Mouse (Mus musculus) lung, embryonic 14.5 days (tissue): Measurements from ENCODE around the gene 1700067K01Rik. TPM values are rescaled to one million over a fixed set of nuclear protein-coding genes. Genes with fewer than 3 reads are reported as not detected.

Experiments used
- ATAC-seq: fragments of 200-750 bp; cut with Nextera tagmentation; 2 replicates; pipeline ENCODE4 v1.8.0; 2017; ENCODE audit warnings: mild to moderate bottlenecking, moderate TSS enrichment, moderate library complexity; ENCODE audit not compliant: insufficient read depth
- DNase-seq: peaks from one replicate; pipeline ENCODE4 v3.0.0-alpha.2; 2015
- H3K27ac ChIP-seq: fragments of 300-500 bp; sonication (generic); 2 replicates; pipeline ENCODE4 v1.5.1; 2014; ENCODE audit warnings: low read depth, mild to moderate bottlenecking, moderate library complexity
- H3K27me3 ChIP-seq: fragments of 300-500 bp; sonication (generic); 2 replicates; pipeline ENCODE4 v1.6.1; 2014; ENCODE audit warnings: low read length, control low read depth; ENCODE audit not compliant: insufficient read depth
- H3K36me3 ChIP-seq: fragments of 300-500 bp; sonication (generic); 2 replicates; pipeline ENCODE4 v1.6.1; 2014; ENCODE audit warnings: control low read depth; ENCODE audit not compliant: insufficient read depth
- H3K4me1 ChIP-seq: fragments of 300-500 bp; sonication (generic); 2 replicates; pipeline ENCODE4 v1.6.1; 2014; ENCODE audit warnings: antibody characterized with exemption, control low read depth; ENCODE audit not compliant: insufficient read depth
- H3K4me2 ChIP-seq: fragments of 300-500 bp; sonication (generic); 2 replicates; pipeline ENCODE4 v1.6.1; 2014; ENCODE audit warnings: mild to moderate bottlenecking
- H3K4me3 ChIP-seq: fragments of 300-500 bp; sonication (generic); 2 replicates; pipeline ENCODE4 v1.5.1; 2014; ENCODE audit warnings: low read depth, low read length
- H3K9ac ChIP-seq: fragments of 300-500 bp; sonication (generic); 2 replicates; pipeline ENCODE4 v1.6.1; 2014
- H3K9me3 ChIP-seq: fragments of 300-500 bp; sonication (generic); 2 replicates; pipeline ENCODE4 v1.6.1; 2016; ENCODE audit warnings: low read depth, low read length, control low read depth
- CTCF ChIP-seq: IDR thresholded peaks from 2 replicates; pipeline ENCODE4 v1.5.1; 2016; ENCODE audit warnings: antibody characterized with exemption, low read depth
- WGBS: fragments of 180-500 bp; shearing (Covaris S2); extraction: QIAGEN DNeasy Blood & Tissue Kit; methylation state at CpG from one replicate; pipeline ENCODE4 v1.1.7; 2014; 5-methylcytosine and 5-hydroxymethylcytosine counted together
- polyA plus RNA-seq: library from polyadenylated mRNA; unstranded; fragments of >200 nt; fragmentation: Nextera tagmentation; extraction: Ambion mirVana; gene quantifications from 2 replicates; pipeline ENCODE4 v1.2.1, GENCODE M21; 2014

1700067K01Rik gene
- polyA plus RNA-seq, result 1.4 and 1.5 TPM in 2 replicates

DNA sequence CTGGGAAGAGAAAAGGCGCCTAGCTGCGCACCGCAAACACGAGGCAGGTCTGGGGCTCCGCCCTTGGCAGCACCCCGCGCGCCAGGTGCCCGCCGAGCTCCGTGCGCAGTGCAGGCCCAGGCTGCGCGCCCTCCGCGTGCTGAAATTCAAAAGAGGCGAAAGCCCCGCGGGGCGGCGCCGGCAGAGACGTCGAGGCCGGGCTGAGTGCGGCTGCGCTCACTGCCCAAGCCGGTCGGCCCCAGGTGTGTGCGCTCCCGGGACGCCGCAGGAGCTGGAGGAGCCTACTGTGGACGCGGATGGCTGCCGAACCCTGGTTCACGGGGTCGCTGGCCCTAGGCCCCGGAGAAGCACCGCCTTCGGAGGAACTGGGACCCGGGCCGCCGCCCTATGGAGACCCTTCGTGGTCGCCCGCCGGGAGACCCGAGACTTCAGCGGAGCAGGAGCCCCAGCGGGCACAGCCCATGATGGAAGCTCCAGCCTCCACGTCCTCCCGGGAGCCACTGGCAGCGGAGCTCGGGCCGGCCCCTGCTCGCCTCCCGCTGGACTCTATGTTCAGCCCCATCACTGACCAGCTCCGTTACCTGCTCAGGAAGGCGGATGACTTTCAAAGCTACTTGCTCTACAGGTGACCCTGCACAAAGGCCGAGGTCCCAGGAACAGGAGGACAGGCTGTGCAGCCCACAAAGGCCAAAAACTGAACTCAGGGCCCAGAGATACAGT lies at the start of gene 1700067K01Rik:
Gene 1700067K01Rik (plus strand): TSS at position 222 of the 720 bp plus-strand sequence.
- DNase-seq (peak; percentile 35), ATAC-seq (no peak)
- H3K4me2 ChIP-seq, result peak within 1 kb of the TSS; percentile 35
- H3K4me3 ChIP-seq, result 0 out of 2 replicates have a peak within 1 kb of the TSS, but pooled peaks have one; percentile 17
- H3K9me3 ChIP-seq, result no peaks in the 10 kb centered on the region
- peaks cover 6% of the 10 kb centered on the region; the same call in 1 of the 2 replicates for H3K4me1 ChIP-seq
- H3K9ac ChIP-seq, result no peak within 1 kb of the TSS; the same call in 1 of the 2 replicates
- H3K27me3 ChIP-seq, result 0 out of 2 replicates have a peak, but pooled peaks cover 3% of the 10 kb centered on the region
- 36% methylated on average over 61 of the region's 61 CpGs for WGBS
- peaks cover 34% of the 10 kb centered on the region for H3K36me3 ChIP-seq
- H3K27ac ChIP-seq, result 0 out of 2 replicates have a peak within 1 kb of the TSS, but pooled peaks have one; percentile 24
- TF ChIP-seq CTCF, result no peak

DNA sequence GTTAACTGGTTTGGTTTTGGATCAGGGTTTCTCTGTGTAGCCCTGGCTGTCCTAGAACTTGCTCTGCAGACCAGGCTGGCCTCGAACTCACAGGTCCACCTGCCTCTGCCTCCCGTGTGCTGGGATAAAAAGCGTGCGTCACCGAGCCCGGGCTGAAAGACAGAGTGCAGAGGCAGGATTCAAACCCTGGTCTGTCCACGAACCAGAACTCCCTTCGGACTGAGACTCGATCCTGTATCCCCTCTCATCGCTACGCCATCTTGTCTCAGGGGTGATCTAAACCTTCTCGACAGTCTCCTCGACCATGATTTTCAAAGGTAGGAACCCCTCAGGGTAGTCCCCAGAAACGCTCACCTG lies 46.6 kb upstream of the 1700067K01Rik start:
- H3K36me3 ChIP-seq, result no peaks in the 10 kb centered on the region
- peak overlapping the region; percentile 46 for H3K9ac ChIP-seq
- H3K9me3 ChIP-seq, result no peaks in the 10 kb centered on the region
- under 1% methylated on average over 14 of the region's 14 CpGs for WGBS
- peaks cover 9% of the 10 kb centered on the region for H3K4me1 ChIP-seq
- H3K4me2 ChIP-seq, result peak overlapping the region; percentile 92
- no peak for DNase-seq
- ATAC-seq, result no peak
- H3K4me3 ChIP-seq, result peak overlapping the region; percentile 73
- no peak for TF ChIP-seq CTCF
- 0 out of 2 replicates have a peak overlapping the region, but pooled peaks have one; percentile 12 for H3K27ac ChIP-seq
- H3K27me3 ChIP-seq, result no peaks in the 10 kb centered on the region

DNA sequence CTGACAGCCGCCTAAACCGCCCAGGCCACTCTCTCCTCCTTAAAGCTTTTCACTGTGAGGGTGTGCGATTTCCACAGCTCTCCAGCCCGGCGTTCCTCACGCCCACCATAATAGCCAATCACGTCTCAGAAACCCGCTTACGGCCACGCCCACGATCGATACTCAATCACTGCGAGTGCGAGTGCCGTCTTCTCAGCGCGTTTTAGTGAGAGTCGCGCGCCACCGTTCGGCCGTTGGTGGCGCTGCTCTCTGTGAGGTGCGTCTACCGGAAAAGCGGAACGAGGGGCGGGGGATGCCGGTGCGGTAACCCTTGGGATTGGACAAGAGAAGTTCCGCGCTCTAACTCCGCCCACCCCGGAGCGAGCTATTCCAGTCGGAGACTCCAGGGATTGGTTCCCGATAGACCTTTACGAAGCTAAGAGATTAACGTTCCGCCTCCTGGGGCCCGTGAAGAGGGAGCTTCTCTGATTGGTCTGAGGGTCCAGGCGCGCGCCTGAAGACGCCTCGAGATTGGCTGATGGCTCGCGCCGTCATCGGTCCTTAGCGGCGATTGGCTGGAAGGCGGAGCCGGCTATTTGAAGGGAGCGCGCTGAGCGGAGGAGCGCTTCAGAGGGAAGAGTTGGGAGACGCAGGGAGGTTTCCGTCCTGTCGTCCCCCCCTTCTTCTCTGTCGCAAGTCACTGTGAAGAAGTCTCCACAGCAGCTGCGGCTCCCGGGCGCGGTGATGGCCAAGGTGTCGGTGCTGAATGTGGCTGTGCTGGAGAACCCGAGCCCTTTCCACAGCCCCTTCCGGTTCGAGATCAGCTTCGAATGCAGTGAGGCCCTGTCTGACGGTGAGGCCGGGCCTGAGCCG lies 46.0 kb upstream of the 1700067K01Rik start, which contains the start of the genes Gm10644 and Asf1b:
Gene Gm10644 (minus strand): TSS at position 100 of the 852 bp plus-strand sequence.
Gene Asf1b (plus strand): TSS at position 402 of the 852 bp plus-strand sequence.
- H3K27me3 ChIP-seq, result no peaks in the 10 kb centered on the region
- TF ChIP-seq CTCF, result peak; percentile 91
- H3K4me1 ChIP-seq, result peaks cover 9% of the 10 kb centered on the region
- DNase-seq, result peak; percentile 100
- WGBS, result under 1% methylated on average over 75 of the region's 75 CpGs
- H3K27ac ChIP-seq, result 0 out of 2 replicates have a peak within 1 kb of the TSS, but pooled peaks have one; percentile 12
- peak; percentile 100 for ATAC-seq
- peak within 1 kb of the TSS; percentile 58 for H3K9ac ChIP-seq
- 0 out of 2 replicates have a peak, but pooled peaks cover under 1% of the 10 kb centered on the region for H3K36me3 ChIP-seq
- peak within 1 kb of the TSS; percentile 92 for H3K4me2 ChIP-seq
- peak within 1 kb of the TSS; percentile 73 for H3K4me3 ChIP-seq
- H3K9me3 ChIP-seq, result no peaks in the 10 kb centered on the region

DNA sequence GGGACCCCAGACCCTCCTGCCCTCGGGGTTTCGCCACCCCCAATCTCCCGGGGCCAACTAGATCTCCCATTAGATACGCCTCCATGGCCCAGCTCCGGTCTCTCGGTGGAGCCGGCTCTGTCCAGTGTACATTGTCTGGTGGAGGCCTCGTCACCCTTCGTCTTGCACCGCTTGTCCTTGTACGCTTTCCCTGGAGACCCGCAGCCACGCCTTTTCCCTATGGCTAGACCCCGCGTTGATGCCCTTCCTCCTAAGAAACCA lies 45.4 kb upstream of the 1700067K01Rik start:
- WGBS, result under 1% methylated on average over 15 of the region's 15 CpGs
- H3K4me3 ChIP-seq, result peak overlapping the region; percentile 73
- TF ChIP-seq CTCF, result no peak
- H3K27ac ChIP-seq, result no peak overlapping the region
- ATAC-seq (no peak), DNase-seq (no peak)
- no peaks in the 10 kb centered on the region for H3K9me3 ChIP-seq
- H3K36me3 ChIP-seq, result 0 out of 2 replicates have a peak, but pooled peaks cover 3% of the 10 kb centered on the region
- no peaks in the 10 kb centered on the region for H3K27me3 ChIP-seq
- H3K4me2 ChIP-seq, result peak overlapping the region; percentile 92
- H3K9ac ChIP-seq, result peak overlapping the region; percentile 58
- H3K4me1 ChIP-seq, result peaks cover 9% of the 10 kb centered on the region

DNA sequence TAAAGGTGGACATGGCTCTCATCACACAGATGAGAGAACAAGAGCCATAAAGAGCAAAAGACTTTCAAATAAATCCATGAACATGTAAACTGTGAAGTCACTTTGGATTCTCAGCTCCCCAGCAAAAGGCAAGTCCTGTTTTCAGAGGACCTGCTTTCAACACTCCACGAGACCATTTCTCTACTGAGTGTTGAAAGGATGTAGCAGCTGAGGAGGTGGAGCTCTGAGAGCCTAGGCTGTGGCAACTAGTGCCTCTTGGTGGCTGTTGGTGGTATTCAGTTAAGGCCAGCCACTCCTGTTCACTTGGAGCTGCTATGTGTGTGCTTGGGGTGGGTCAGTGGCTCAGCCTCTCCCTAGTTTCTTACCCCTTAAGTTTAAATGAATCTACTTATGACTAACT lies 44.5 kb upstream of the 1700067K01Rik start:
- 0 out of 2 replicates have a peak, but pooled peaks cover 3% of the 10 kb centered on the region for H3K36me3 ChIP-seq
- no peaks in the 10 kb centered on the region for H3K9me3 ChIP-seq
- ATAC-seq (no peak), DNase-seq (peak; percentile 65)
- 23% methylated on average over 1 of the region's 1 CpGs for WGBS
- no peaks in the 10 kb centered on the region for H3K27me3 ChIP-seq
- peak overlapping the region; percentile 73 for H3K4me3 ChIP-seq
- peak overlapping the region; percentile 58 for H3K9ac ChIP-seq
- no peak overlapping the region for H3K27ac ChIP-seq
- peak overlapping the region; percentile 92 for H3K4me2 ChIP-seq
- peak; percentile 48 for TF ChIP-seq CTCF
- peaks cover 9% of the 10 kb centered on the region for H3K4me1 ChIP-seq

DNA sequence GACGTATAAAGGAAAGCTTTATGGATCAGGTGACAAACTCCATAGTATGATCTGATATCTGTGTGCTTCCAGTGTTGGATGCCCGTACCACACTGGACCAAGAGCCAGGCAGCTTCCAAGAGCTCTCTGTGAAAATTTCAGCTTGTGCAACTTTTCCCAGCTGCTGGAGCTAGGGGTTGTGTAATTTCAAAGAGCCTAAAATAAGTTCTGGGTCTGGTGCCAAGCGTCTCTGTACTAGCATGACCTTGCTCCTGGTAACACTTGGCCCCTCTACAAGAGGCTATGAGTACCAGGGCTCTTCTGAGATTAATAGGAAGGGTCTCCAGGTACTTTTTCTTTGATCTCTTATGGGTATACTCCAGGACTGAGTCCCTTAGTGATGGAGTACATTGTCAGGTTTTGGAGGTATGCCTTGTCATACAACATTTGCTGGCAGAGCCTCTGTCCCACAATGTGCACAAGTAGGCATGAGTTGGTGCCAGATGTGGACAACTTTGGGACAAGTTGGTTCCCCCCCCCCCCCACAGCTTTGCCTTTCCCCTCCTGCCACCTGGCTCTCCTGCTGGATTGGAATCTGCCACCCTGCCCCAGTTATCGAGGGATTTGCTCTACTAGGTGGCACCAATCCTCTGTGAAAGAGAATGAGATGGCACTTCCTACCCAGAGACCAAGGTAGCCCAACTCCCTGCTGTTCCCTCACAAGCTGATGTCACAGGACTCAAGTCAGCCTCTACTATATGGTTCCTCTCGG lies 37.1 kb upstream of the 1700067K01Rik start:
- Histone ChIP-seq H3K4me2 (no peak overlapping the region), H3K9ac (no peak overlapping the region), H3K4me3 (no peak overlapping the region), H3K27ac (no peak overlapping the region), H3K27me3 (no peaks in the 10 kb centered on the region), H3K4me1 (no peaks in the 10 kb centered on the region), H3K36me3 (peaks cover 30% of the 10 kb centered on the region), H3K9me3 (no peaks in the 10 kb centered on the region)
- no peak for TF ChIP-seq CTCF
- DNase-seq (no peak), ATAC-seq (no peak)
- WGBS, result 80% methylated on average over 5 of the region's 5 CpGs
